Mouse (Mus musculus) kidney, postnatal 14 days (tissue): ENCODE results near the gene Slc38a2.
A peak's percentile ranks its signal among the peaks of the same experiment; 100 is the strongest.

Experiments
- DNase-seq: peaks from one replicate; pipeline ENCODE4 v3.0.0; 2022; ENCODE audit warnings: mixed read lengths

Gene Slc38a2

DNA sequence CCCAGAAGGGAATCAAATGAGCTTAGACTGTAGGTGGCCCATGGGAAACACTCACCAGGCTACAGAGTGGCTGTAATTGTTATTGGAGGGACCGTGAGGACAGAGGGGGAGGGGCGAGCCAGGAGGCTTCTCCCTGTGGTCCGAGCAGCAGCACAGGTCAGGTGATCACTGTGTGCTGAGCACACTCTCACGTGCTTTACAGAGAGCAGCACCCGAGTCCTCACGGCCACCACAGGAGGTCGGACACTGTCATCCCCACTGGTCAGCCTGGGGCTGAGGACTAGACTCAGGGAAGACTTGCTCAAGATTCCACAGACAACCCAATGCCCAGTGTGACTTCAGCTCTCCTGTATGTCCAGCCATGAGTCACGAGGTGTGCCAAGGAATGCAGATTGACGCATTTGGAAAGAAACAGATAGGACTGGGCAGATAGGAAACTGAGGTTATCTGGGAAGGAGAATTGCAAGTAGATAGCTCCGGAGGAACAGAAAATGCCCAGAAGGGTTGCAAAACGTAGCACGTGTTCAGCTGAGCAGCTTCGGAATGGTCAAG lies 38.9 kb downstream of the Slc38a2 start:
- no peak for DNase-seq

DNA sequence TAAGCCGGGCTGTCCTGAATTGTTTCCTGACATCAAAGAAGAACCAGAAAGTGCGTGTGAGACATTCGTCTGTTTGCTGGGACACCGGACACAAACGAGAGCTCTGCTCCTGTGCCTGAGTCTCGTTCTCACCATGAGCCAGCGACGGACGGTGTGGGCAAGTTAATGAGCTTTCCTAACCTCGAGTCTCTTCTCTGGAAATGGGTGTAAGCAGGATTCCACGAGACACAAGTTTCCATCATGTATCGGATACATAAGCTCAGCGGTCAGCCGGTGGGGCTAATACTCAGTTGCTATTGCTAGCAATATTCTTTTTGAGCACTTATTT lies 41.3 kb downstream of the Slc38a2 start:
- DNase-seq = no peak

DNA sequence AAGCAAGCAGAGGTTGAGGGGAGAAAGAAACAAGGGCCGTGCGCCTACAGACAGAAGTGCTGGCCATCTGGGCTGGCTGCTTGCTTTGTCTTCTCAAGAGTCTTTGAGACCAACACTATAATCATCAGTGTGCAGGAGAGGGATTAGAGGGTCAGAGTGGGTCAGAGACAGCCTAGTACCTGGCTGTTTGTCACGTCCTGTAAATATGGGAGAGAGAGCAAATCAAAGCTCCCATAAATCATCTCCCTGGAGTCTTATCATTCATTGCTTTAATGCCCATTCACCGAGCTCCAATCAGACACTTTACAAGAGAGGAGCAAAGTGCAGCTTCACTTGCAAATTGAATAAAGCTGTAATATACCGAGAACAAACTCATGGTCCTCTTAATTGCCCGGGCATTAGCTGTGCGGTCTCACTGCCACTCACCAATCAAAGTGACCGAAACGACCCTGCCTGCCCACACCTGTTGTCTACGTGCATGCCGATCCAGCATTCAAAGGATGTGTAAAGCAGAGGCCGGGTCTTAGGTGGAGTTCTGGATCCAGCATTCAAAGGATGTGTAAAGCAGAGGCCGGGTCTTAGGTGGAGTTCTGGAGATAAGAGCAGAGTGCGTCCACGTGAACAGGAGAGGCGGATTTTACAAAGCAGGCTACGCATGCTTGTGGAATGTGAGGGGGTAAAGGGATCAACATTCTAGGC lies 41.8 kb downstream of the Slc38a2 start:
- no peak for DNase-seq

DNA sequence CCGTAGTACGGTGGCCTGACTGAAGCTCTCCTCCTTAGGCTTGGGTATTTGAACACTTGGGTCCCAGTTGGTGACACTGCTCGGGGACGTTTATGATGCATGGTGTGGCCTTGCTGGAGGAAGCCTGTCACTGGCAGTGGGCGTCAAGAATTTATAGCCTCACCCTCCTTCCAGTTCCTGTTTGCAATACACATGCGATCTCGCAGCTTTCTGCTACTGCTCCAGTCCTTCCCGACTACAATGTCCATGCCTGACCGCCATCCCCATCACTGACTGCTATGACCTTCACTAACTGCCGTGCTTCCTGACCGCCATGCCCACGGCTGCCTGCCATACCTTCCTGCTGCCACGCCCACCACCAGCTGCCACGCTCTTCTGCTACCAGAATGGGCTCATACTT lies 44.0 kb downstream of the Slc38a2 start:
- DNase-seq = no peak

DNA sequence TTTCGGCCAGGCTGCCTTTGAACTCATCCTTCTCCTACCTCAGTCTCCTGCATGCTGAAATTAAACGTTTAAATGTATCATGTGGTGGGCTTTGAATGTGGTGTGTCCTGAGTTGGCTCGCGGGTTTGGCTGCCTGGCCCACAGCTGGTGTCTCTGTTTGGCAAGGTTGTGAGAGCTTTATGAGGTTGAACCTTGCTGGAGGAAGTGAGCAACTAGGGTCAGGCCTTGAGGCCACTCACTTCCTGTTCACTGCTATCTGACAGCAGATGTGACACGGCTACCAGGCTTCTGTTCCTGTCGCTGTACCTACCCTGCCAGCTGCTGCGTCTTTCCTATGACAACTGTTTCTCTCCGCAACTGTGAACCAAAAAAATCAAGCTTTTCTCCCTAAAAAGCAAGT lies 44.8 kb downstream of the Slc38a2 start:
- DNase-seq = peak; percentile 20

DNA sequence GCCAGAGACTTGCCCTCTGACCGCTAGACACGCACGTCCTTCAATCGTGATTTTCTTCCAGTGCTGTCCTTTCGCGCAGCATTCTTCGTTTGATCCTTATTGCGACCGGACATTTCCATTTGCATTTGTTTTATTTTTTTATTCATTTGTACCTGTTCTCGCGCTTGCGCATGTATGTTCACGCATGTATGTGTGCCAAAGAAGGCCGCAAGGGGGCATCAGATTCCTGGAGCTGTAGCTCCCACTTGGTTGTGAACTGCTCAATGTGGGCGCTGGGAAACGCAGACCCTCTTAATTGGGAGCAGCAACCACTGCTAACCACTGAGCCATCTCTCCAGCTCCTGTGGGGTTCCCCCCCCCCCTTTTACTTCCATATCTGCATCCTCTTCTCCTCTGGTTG lies 46.5 kb downstream of the Slc38a2 start:
- no peak for DNase-seq

DNA sequence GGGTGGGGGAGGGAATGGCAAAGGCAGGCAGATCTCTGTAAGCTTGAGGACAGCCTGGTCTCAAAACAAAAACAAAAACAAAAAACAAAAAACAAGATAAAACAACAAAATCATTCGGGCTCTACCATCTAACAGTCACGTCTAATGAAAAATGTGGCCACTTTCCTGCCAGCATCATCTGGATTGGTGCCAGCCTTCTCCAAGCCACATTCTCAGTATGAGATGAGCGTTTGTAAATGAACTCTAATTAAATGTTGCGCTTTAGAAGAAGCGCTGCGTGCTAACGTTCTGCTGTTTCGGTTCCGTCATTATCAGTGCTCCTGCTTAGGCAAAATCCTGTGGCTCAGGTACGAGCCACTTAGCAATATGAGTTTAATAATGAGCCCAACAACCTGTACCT lies 47.0 kb downstream of the Slc38a2 start:
- no peak for DNase-seq

DNA sequence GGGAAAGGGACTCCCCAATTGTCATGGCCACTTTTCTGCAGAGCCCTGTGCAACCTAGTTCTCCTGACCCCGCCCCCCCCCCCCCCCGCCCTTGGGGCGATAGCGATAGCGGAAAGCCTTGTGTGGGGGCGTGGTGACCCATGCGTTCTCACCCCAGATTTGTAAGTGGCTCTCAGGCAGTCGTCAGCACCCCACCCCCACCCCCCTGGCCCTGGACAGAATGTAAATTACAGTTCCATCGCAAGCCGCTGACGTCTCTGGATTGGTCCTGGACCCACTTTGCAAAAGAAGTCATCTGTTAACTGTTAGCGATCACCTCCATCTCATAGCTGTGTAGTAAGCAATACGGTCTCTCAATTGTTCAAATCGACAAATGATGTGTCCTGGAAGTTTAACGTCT lies 52.2 kb downstream of the Slc38a2 start:
- no peak for DNase-seq

DNA sequence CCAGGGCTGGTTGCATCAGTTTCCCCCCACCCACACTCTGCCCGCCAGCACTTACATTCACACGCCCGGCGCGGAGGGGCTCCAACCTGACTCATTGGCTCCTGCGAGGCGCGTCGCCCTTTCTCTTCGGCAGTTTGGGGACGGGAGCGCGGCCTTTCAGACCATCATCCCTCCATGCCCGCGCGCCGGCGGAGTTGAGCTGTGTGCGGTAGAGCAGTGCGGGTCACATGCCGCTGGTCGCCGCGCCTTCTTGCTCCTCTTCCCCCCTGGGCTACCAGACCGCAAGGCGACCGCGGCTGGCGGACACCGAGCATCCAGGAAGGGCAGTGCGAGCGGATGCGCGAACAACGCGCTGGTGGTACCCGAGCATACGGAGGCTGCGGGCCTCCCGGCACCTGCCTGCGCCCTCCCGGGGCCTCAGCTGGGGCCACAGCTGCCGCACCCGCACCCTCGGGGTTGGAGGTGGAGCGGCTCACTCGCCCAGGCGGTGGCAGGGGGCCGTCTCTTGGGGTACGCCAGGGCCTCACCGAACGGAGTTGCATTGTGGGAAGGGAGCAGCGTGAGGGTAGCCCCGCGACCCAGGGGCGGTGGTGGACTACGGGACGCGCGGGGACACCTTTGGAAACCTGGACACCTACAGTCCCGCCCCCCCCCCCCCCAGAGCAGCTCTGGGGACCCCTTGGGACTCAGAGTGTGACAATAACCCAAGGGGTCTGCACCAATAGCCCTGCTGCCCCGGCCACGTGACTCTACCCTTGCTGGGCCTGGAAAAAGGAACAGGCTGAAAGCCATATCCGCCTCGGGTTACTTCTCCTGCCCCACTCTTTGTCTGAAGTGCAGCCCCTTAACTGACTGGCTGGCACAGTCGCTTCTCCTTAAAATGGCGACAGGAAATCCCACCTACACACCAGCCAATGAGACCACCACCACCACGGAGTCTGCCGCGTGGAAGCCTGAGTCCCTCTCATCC lies 56.8 kb downstream of the Slc38a2 start, which contains the start of gene Slc38a1:
Gene Slc38a1 (minus strand): TSS at position 478 of the 970 bp plus-strand sequence.
- peak; percentile 41 for DNase-seq

DNA sequence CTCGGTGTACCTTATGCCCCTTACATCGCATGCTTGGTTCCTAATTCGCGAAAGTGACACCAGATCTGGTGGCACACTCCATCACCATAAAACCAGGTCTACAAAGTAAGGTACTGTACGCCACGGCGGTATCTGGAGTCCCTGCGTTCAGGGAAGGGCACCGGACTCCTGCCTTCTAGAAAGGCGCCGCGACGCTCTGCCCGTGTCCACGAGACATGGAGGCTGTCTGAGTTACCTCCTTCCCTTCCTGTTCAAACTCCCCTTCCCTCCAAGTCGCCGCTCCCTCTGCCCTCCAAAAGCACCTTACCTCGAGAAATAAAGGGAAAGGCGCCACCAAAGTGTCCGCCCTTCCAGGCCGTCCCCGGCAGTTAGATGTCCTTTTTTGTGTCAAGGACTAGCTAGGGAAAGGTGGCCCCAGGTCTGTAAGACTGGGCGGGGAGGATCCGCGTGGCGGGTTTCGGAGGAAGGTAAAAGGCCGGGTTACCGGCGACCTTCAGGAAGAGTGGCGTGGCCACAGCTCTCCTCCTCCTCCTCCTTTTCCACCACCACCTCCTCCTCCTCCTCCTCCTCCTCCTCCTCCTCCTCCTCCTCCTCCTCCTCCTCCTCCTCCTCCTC lies 57.6 kb downstream of the Slc38a2 start:
- DNase-seq = peak; percentile 16

DNA sequence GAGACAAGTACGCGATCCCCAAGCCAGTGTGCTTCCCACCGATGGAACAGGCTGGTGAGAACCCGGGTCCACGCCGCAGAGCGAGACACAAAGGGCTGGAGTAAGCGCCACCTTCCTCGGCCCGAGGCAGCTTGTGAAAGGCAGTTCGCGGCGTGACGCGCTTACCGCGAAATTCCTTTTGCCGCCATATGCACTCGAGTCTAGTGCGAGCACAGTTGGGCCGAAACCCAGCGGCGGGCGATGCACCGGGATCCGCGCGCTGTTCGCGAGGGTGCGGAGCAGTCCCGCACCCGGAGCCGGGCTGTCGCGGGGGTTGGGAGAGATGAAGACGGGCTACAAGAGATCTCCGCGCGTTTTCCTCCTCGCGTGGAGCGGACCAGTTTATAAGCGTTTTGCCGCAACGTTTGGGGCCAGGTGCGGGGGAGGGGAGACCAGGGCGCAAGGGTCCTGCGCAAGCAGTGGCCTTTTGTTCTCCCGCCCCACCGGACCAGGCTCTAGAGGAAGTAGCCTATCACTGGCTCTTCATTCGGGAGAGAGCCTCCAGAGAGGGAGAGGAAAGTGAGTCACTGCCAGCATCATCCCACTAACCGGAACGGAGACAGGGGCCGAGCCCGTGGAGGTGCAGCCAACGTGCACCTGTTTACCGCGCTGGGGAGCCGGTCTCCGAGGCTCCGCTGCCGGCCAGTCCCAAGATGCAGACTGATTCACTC lies 58.3 kb downstream of the Slc38a2 start:
- DNase-seq = peak; percentile 54

DNA sequence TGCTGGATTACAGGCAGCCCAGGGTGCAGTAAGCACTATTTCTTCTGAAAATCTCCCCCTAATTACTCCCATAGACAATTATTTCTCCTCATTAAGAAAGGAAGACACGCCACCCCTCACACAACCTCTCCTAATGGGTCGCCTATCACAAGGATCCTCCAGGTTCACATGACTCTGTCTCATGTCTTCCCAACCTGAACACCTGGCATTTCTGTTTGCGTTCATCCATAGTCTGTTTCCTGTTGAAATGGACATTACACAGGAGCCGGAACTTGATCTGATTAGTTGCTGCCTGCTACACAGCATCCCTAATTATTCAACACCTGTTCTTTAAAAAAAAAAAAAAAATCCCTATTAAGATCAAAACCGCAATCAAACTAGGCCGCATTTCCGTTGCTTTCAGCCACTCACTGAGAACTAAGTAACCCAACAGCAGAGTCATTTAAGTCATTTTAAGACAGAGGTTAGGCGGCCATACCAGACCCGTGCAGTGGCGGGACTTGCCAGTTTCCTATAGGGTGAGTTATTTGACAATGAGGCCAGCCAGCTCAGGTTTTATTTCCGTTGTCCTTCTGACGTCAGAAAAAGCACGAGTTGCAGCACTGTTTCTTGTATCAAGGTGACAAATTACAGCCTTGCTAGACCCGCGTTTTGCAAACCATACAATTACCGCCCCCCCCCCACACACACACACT lies 59.1 kb downstream of the Slc38a2 start:
- DNase-seq = no peak

DNA sequence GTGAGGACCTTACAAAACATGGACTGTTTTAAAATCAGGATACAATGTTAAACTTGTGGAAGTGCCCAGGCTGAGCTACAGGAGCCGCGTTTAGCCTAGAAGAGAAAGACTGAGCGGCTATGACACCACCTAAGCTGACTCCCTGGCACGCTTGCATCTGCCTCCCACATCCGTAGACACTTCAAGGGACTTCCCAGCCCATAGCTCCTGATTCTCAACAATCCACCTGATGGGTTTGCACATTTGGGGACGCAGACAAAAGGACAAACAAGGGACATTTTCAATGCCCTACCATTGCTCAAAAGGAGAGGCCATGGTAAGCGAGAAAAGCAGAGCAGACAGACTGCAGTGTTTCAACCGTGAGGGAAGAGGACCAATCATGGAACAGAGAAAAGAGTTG lies 59.9 kb downstream of the Slc38a2 start:
- no peak for DNase-seq

DNA sequence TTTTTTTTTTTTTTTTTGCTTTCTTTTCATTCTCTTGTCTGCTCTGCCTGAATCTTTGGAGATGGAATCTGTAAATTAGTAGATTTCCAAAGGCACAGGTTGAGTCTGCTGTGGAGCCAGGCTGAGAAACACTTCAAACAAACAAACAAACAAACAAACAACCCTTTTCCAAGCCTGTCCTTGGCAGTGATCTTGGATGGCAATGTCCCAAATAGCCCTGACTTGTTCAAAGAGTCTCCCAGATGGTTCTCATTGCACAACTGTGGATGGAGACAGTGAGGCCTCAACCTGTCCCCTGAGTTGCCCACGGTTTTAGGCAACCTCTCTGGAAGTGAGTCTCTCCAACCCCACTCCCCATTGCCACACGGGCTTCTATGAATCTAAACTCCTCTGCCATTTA lies 60.9 kb downstream of the Slc38a2 start:
- DNase-seq = no peak

DNA sequence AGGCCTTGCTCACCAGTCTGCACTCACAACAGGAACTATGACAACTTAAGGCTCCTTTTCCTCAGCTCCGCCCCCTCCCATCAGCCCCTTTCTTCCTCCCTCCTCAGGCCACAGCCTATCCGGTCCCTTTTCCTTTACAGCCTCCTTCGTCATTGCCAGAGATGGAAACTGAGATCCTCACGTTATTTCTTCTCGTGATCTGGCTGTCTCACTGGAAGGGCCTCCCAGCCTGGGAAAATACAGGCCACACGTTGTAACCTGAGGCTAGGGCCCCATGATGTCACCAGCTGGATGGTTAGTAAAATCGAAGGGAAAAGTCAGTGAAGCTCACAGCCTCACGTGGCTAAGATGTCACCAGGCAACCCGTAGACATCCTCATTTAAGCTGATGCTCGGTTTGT lies 61.4 kb downstream of the Slc38a2 start:
- no peak for DNase-seq
